Mouse (Mus musculus): ENCODE measurements around the gene Ubxn1. TPM values are rescaled to one million over a fixed set of nuclear protein-coding genes. Genes with fewer than 3 reads are reported as not detected.

Ubxn1 gene
- polyA plus RNA-seq, 1 experiment = 57.9 TPM

- peaks cover 7% of the 10 kb centered on the region for H3K36me3 ChIP-seq (ENCODE audit: control insufficient read depth, insufficient read depth, low read length)
- no peak for DNase-seq (ENCODE audit: low read depth in 1 of 2, low spot score in 2 of 2)
- peak overlapping the region; percentile 89 for H3K4me3 ChIP-seq (ENCODE audit: extremely low read depth, insufficient read depth, insufficient read length)
- H3K27ac ChIP-seq (ENCODE audit: insufficient read depth, low read length) = peak overlapping the region; percentile 87
- H3K27me3 ChIP-seq (ENCODE audit: control insufficient read depth, insufficient read depth, low read length) = no peaks in the 10 kb centered on the region
- peaks cover 4% of the 10 kb centered on the region; the same call in 1 of the 2 replicates for H3K4me1 ChIP-seq (ENCODE audit: control insufficient read depth, insufficient read depth, insufficient read length)
- no peak for TF ChIP-seq CTCF (IDR thresholded peaks at IDR 0.05; ENCODE audit: extremely low read depth, insufficient read depth, insufficient read length, insufficient replicate concordance)
- TF ChIP-seq POLR2A (IDR thresholded peaks at IDR 0.05; ENCODE audit: low read depth, low read length) = no peak
- WGBS = 2% methylated on average over 13 of the region's 13 CpGs
These were observed 27.3 kb downstream of the Ubxn1 start for GRCm38 (mm10) chr19:8898576-8898975.

- Histone ChIP-seq H3K4me3 (ENCODE audit: extremely low read depth, insufficient read depth, insufficient read length) (no peak overlapping the region), H3K27ac (ENCODE audit: insufficient read depth, low read length) (no peak overlapping the region), H3K4me1 (ENCODE audit: control insufficient read depth, insufficient read depth, insufficient read length) (peaks cover 4% of the 10 kb centered on the region; the same call in 1 of the 2 replicates), H3K27me3 (ENCODE audit: control insufficient read depth, insufficient read depth, low read length) (no peaks in the 10 kb centered on the region), H3K36me3 (ENCODE audit: control insufficient read depth, insufficient read depth, low read length) (peaks cover 10% of the 10 kb centered on the region)
- WGBS = 48% methylated on average over 3 of the region's 3 CpGs
- no peak for DNase-seq (ENCODE audit: low read depth in 1 of 2, low spot score in 2 of 2)
- TF ChIP-seq CTCF (IDR thresholded peaks at IDR 0.05; ENCODE audit: extremely low read depth, insufficient read depth, insufficient read length, insufficient replicate concordance) (no peak), POLR2A (IDR thresholded peaks at IDR 0.05; ENCODE audit: low read depth, low read length) (no peak)
These were observed 27.8 kb downstream of the Ubxn1 start for GRCm38 (mm10) chr19:8899079-8899478.

GRCm38 (mm10) chr19:8903412-8903811 lies 32.1 kb downstream of the Ubxn1 start:
- H3K4me3 ChIP-seq (ENCODE audit: extremely low read depth, insufficient read depth, insufficient read length) = no peak overlapping the region
- DNase-seq (ENCODE audit: low read depth in 1 of 2, low spot score in 2 of 2) = no peak
- no peaks in the 10 kb centered on the region for H3K27me3 ChIP-seq (ENCODE audit: control insufficient read depth, insufficient read depth, low read length)
- TF ChIP-seq CTCF (IDR thresholded peaks at IDR 0.05; ENCODE audit: extremely low read depth, insufficient read depth, insufficient read length, insufficient replicate concordance) (no peak), POLR2A (IDR thresholded peaks at IDR 0.05; ENCODE audit: low read depth, low read length) (no peak)
- H3K27ac ChIP-seq (ENCODE audit: insufficient read depth, low read length) = no peak overlapping the region
- 94% methylated on average over 5 of the region's 5 CpGs for WGBS
- peaks cover 39% of the 10 kb centered on the region for H3K36me3 ChIP-seq (ENCODE audit: control insufficient read depth, insufficient read depth, low read length)
- H3K4me1 ChIP-seq (ENCODE audit: control insufficient read depth, insufficient read depth, insufficient read length) = no peaks in the 10 kb centered on the region

GRCm38 (mm10) chr19:8908531-8908930 lies 37.2 kb downstream of the Ubxn1 start:
- H3K36me3 ChIP-seq (ENCODE audit: control insufficient read depth, insufficient read depth, low read length) = peaks cover 72% of the 10 kb centered on the region
- WGBS = 91% methylated on average over 6 of the region's 6 CpGs
- H3K4me3 ChIP-seq (ENCODE audit: extremely low read depth, insufficient read depth, insufficient read length) = no peak overlapping the region
- DNase-seq (ENCODE audit: low read depth in 1 of 2, low spot score in 2 of 2) = no peak
- H3K27ac ChIP-seq (ENCODE audit: insufficient read depth, low read length) = no peak overlapping the region
- no peaks in the 10 kb centered on the region for H3K27me3 ChIP-seq (ENCODE audit: control insufficient read depth, insufficient read depth, low read length)
- TF ChIP-seq CTCF (IDR thresholded peaks at IDR 0.05; ENCODE audit: extremely low read depth, insufficient read depth, insufficient read length, insufficient replicate concordance) = no peak
- H3K4me1 ChIP-seq (ENCODE audit: control insufficient read depth, insufficient read depth, insufficient read length) = no peaks in the 10 kb centered on the region

- WGBS = 97% methylated on average over 5 of the region's 5 CpGs
- H3K4me1 ChIP-seq (ENCODE audit: control insufficient read depth, insufficient read depth, insufficient read length) = no peaks in the 10 kb centered on the region
- H3K36me3 ChIP-seq (ENCODE audit: control insufficient read depth, insufficient read depth, low read length) = peaks cover 80% of the 10 kb centered on the region
- no peak overlapping the region for H3K27ac ChIP-seq (ENCODE audit: insufficient read depth, low read length)
- no peak overlapping the region for H3K4me3 ChIP-seq (ENCODE audit: extremely low read depth, insufficient read depth, insufficient read length)
- no peak for TF ChIP-seq POLR2A (IDR thresholded peaks at IDR 0.05; ENCODE audit: low read depth, low read length)
- TF ChIP-seq CTCF (IDR thresholded peaks at IDR 0.05; ENCODE audit: extremely low read depth, insufficient read depth, insufficient read length, insufficient replicate concordance) = no peak
- H3K27me3 ChIP-seq (ENCODE audit: control insufficient read depth, insufficient read depth, low read length) = no peaks in the 10 kb centered on the region
- DNase-seq (ENCODE audit: low read depth in 1 of 2, low spot score in 2 of 2) = no peak
These were observed 40.5 kb downstream of the Ubxn1 start for GRCm38 (mm10) chr19:8911810-8912209.

- TF ChIP-seq CTCF (IDR thresholded peaks at IDR 0.05; ENCODE audit: extremely low read depth, insufficient read depth, insufficient read length, insufficient replicate concordance) (no peak), POLR2A (IDR thresholded peaks at IDR 0.05; ENCODE audit: low read depth, low read length) (no peak)
- peaks cover 64% of the 10 kb centered on the region for H3K36me3 ChIP-seq (ENCODE audit: control insufficient read depth, insufficient read depth, low read length)
- no peak overlapping the region for H3K4me3 ChIP-seq (ENCODE audit: extremely low read depth, insufficient read depth, insufficient read length)
- no peaks in the 10 kb centered on the region; the same call in 1 of the 2 replicates for H3K4me1 ChIP-seq (ENCODE audit: control insufficient read depth, insufficient read depth, insufficient read length)
- 88% methylated on average over 3 of the region's 3 CpGs for WGBS
- DNase-seq (ENCODE audit: low read depth in 1 of 2, low spot score in 2 of 2) = no peak
- H3K27me3 ChIP-seq (ENCODE audit: control insufficient read depth, insufficient read depth, low read length) = no peaks in the 10 kb centered on the region
- no peak overlapping the region for H3K27ac ChIP-seq (ENCODE audit: insufficient read depth, low read length)
These were observed 42.9 kb downstream of the Ubxn1 start for GRCm38 (mm10) chr19:8914212-8914611.

GRCm38 (mm10) chr19:8919000-8919399 lies 47.7 kb downstream of the Ubxn1 start:
- Histone ChIP-seq H3K27ac (ENCODE audit: insufficient read depth, low read length) (peak overlapping the region; percentile 53), H3K27me3 (ENCODE audit: control insufficient read depth, insufficient read depth, low read length) (no peaks in the 10 kb centered on the region)
- WGBS = 44% methylated on average over 3 of the region's 3 CpGs

More at GRCm38 (mm10) chr19:8919000-8919399, 47.7 kb downstream of the Ubxn1 start:
- TF ChIP-seq CTCF (IDR thresholded peaks at IDR 0.05; ENCODE audit: extremely low read depth, insufficient read depth, insufficient read length, insufficient replicate concordance) = no peak
- no peak for TF ChIP-seq POLR2A (IDR thresholded peaks at IDR 0.05; ENCODE audit: low read depth, low read length)
- Histone ChIP-seq H3K4me3 (ENCODE audit: extremely low read depth, insufficient read depth, insufficient read length) (no peak overlapping the region), H3K36me3 (ENCODE audit: control insufficient read depth, insufficient read depth, low read length) (peaks cover 29% of the 10 kb centered on the region), H3K4me1 (ENCODE audit: control insufficient read depth, insufficient read depth, insufficient read length) (peaks cover 7% of the 10 kb centered on the region)
- no peak for DNase-seq (ENCODE audit: low read depth in 1 of 2, low spot score in 2 of 2)
